16 mouse cellular contexts compared by ENCODE assay signal in the genomic region with DNA sequence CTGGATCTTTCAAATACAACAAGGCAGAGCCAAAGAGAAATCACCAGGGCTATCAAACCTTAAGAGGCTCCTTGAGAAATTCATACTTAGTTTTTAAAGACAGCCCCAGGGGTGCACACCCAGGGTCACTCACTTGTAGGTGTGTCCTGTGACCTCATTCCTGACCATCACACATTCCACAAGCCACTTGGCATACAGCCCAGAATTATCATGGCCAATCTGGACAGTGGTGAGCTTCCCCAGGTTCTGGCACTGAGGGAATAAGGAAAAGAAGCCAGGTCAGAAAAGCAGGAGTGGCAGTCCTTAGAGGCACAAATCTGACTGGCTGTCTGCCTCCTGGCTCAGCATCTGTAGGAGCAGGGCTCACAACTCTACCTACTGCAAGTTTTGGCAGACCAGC. TPM values are rescaled to one million over a fixed set of nuclear protein-coding genes. Genes with fewer than 3 reads are reported as not detected.
DNase-seq lines count a peak whose midpoint lies in the region; ATAC-seq and TF ChIP-seq lines count a peak whose summit lies in the region.
"Had no signal": no experiment of that assay in that cellular context is flagged by ENCODE, and none has a peak within 500 bp of the region (broad histone marks: within the 10 kb centered on the region; RNA-seq: fewer than 3 reads in every experiment).

No protein-coding gene starts in this region.

- no peak for TF ChIP-seq CTCF in lung, embryonic 14.5 days (IDR thresholded peaks at IDR 0.05; ENCODE audit: low read depth)

- no peaks in the 10 kb centered on the region for H3K4me1 ChIP-seq in lung, embryonic 14.5 days (ENCODE audit: insufficient read depth)
- H3K4me1 ChIP-seq: embryonic facial prominence, embryonic 13.5 days; limb, embryonic 13.5 days had no signal

- H3K27ac ChIP-seq in lung, embryonic 14.5 days (ENCODE audit: low read depth): no peak overlapping the region
- H3K27ac ChIP-seq: embryonic facial prominence, embryonic 13.5 days; hindbrain, postnatal 0 days; left cerebral cortex, adult 2 months; limb, embryonic 13.5 days had no signal

- H3K27me3 ChIP-seq in lung, embryonic 14.5 days (ENCODE audit: insufficient read depth, low read length): no peaks in the 10 kb centered on the region
- H3K27me3 ChIP-seq: embryonic facial prominence, embryonic 13.5 days; limb, embryonic 13.5 days had no signal

- ATAC-seq in lung, embryonic 14.5 days (ENCODE audit: insufficient read depth): no peak
- ATAC-seq: hindbrain, postnatal 0 days had no signal

- peak; percentile 62 to 87 for DNase-seq in adrenal gland, adult (ENCODE audit: inconsistent age in 2 of 2, low spot score in 1 of 2)
- no peak for DNase-seq in adrenal gland, postnatal 25 days
- peak; percentile 19 for DNase-seq in lung, embryonic 14.5 days
- no peak for DNase-seq in lung, postnatal 4 days
- peak; percentile 42 to 49 for DNase-seq in adrenal gland, postnatal 36 days
- DNase-seq in lung, postnatal 36 days: peak; percentile 24
- DNase-seq in right cerebral cortex, postnatal 10 days (ENCODE audit: low spot score in 2 of 2): no peak
- no peak for DNase-seq in embryo, embryonic 10 days (ENCODE audit: low spot score)
- DNase-seq: heart, postnatal 10 days; midbrain, embryonic 14.5 days; thymus, postnatal 25 days had no signal

- H3K9ac ChIP-seq in lung, embryonic 14.5 days: no peak overlapping the region
- H3K9ac ChIP-seq: embryonic facial prominence, embryonic 13.5 days; limb, embryonic 13.5 days had no signal

- peaks cover 89% of the 10 kb centered on the region for H3K36me3 ChIP-seq in lung, embryonic 14.5 days (ENCODE audit: insufficient read depth)

- no peaks in the 10 kb centered on the region for H3K9me3 ChIP-seq in lung, embryonic 14.5 days (ENCODE audit: low read depth, low read length)
- H3K9me3 ChIP-seq: embryonic facial prominence, embryonic 13.5 days; limb, embryonic 13.5 days had no signal

- no peak overlapping the region for H3K4me2 ChIP-seq in lung, embryonic 14.5 days
- H3K4me2 ChIP-seq: embryonic facial prominence, embryonic 13.5 days; limb, embryonic 13.5 days had no signal

- no peak overlapping the region for H3K4me3 ChIP-seq in lung, embryonic 14.5 days (ENCODE audit: low read depth, low read length)
- H3K4me3 ChIP-seq: embryonic facial prominence, embryonic 13.5 days; left cerebral cortex, adult 2 months; limb, embryonic 13.5 days had no signal

RNA-seq across cellular contexts. Expression of gene Scube2, which starts 33.4 kb away (rescaled TPM):
- 0.52 and 1.3 TPM in 2 replicates for total RNA-seq in adrenal gland, postnatal 25 days (2021)
- polyA plus RNA-seq in lung, embryonic 14.5 days (2014; fragmentation: Nextera tagmentation; extraction: Ambion mirVana): 1.3 and 2.0 TPM in 2 replicates
- under 1 TPM; 0.26 to 0.56 TPM for total RNA-seq in adrenal gland, postnatal 36 days (2021)
- total RNA-seq: granulocyte monocyte progenitor cell, adult 5-6 weeks had no signal

Comparison
In these comparisons a context has a peak if more than half of its experiments do, and no peak if none do; other contexts are left out.
1. DNase-seq: peak in adrenal gland, adult (2 of 2), lung, embryonic 14.5 days (single experiment), adrenal gland, postnatal 36 days (2 of 2) and lung, postnatal 36 days (single experiment); none in adrenal gland, postnatal 25 days (single experiment), lung, postnatal 4 days (0 of 2), right cerebral cortex, postnatal 10 days (0 of 2) and embryo, embryonic 10 days (single experiment).